Mouse (Mus musculus) forebrain, embryonic 16.5 days (tissue): ENCODE data around the gene Stk38l. TPM values are rescaled to one million over a fixed set of nuclear protein-coding genes. Genes with fewer than 3 reads are reported as not detected.
"Not testable (repeated sequence)": the region's sequence is repeated elsewhere in the genome, so short reads cannot be mapped to it uniquely, and the experiment has no call there.

Source experiments
- ATAC-seq: fragments of 200-750 bp; cut with Nextera tagmentation; 2 replicates; pipeline ENCODE4 v1.8.0; 2017; ENCODE audit warnings: mild to moderate bottlenecking, moderate library complexity
- H3K27ac ChIP-seq: fragments of 300-500 bp; sonication (generic); 2 replicates; pipeline ENCODE4 v1.5.1; 2014; ENCODE audit warnings: low read length, control low read depth
- H3K27me3 ChIP-seq: fragments of 300-500 bp; sonication (generic); replicated peaks from 2 replicates; pipeline ENCODE4 v1.6.1; 2014; ENCODE audit warnings: low read length; ENCODE audit not compliant: control insufficient read depth, insufficient read depth
- H3K36me3 ChIP-seq: fragments of 300-500 bp; sonication (generic); 2 replicates; pipeline ENCODE4 v1.6.1; 2014; ENCODE audit not compliant: control insufficient read depth, insufficient read depth
- H3K4me1 ChIP-seq: fragments of 300-500 bp; sonication (generic); replicated peaks from 2 replicates; pipeline ENCODE4 v1.6.1; 2014; ENCODE audit warnings: low read length; ENCODE audit not compliant: control insufficient read depth, insufficient read depth
- H3K4me2 ChIP-seq: fragments of 300-500 bp; sonication (generic); 2 replicates; pipeline ENCODE4 v1.6.1; 2014; ENCODE audit warnings: mild to moderate bottlenecking, low read length, control low read depth
- H3K4me3 ChIP-seq: fragments of 300-500 bp; sonication (generic); replicated peaks from 2 replicates; pipeline ENCODE4 v1.5.1; 2014; ENCODE audit warnings: mild to moderate bottlenecking, low read length, control low read depth
- H3K9ac ChIP-seq: fragments of 300-500 bp; sonication (generic); replicated peaks from 2 replicates; pipeline ENCODE4 v1.6.1; 2014; ENCODE audit warnings: low read depth, low read length, control low read depth
- H3K9me3 ChIP-seq: fragments of 300-500 bp; sonication (generic); 2 replicates; pipeline ENCODE4 v1.6.1; 2016; ENCODE audit warnings: low read length; ENCODE audit not compliant: control insufficient read depth
- WGBS: fragments of 180-500 bp; shearing (Covaris S2); extraction: QIAGEN DNeasy Blood & Tissue Kit; methylation state at CpG from one replicate; pipeline ENCODE4 v1.1.7; 2014; 5-methylcytosine and 5-hydroxymethylcytosine counted together
- polyA plus RNA-seq: library from polyadenylated mRNA; unstranded; fragments of >200 nt; fragmentation: Nextera tagmentation; extraction: Ambion mirVana; gene quantifications from 2 replicates; pipeline ENCODE4 v1.2.1, GENCODE M21; 2015

Stk38l gene
- polyA plus RNA-seq, 1 experiment from 2014 or later = 15.0 TPM

GRCm38 (mm10) chr6:146731692-146732091 lies 6.9 kb downstream of the Stk38l start:
- 51% methylated on average over 2 of the region's 2 CpGs for WGBS
- Histone ChIP-seq H3K9ac (no peak overlapping the region), H3K4me3 (no peak overlapping the region), H3K4me1 (peaks cover 4% of the 10 kb centered on the region; the same call in 1 of the 2 replicates), H3K27ac (no peak overlapping the region), H3K36me3 (no peaks in the 10 kb centered on the region), H3K27me3 (no peaks in the 10 kb centered on the region), H3K4me2 (no peak overlapping the region), H3K9me3 (no peaks in the 10 kb centered on the region)
- ATAC-seq = no peak

GRCm38 (mm10) chr6:146732232-146732631 lies 7.4 kb downstream of the Stk38l start:
- H3K27me3 ChIP-seq = no peaks in the 10 kb centered on the region
- no peak overlapping the region for H3K9ac ChIP-seq
- no peak overlapping the region for H3K4me2 ChIP-seq
- H3K36me3 ChIP-seq = no peaks in the 10 kb centered on the region
- H3K27ac ChIP-seq = no peak overlapping the region
- ATAC-seq = no peak
- no peaks in the 10 kb centered on the region for H3K9me3 ChIP-seq
- H3K4me3 ChIP-seq = no peak overlapping the region
- H3K4me1 ChIP-seq = peaks cover 4% of the 10 kb centered on the region; the same call in 1 of the 2 replicates
- WGBS = 57% methylated on average over 3 of the region's 3 CpGs

- Histone ChIP-seq H3K27ac (no peak overlapping the region), H3K9me3 (no peaks in the 10 kb centered on the region), H3K36me3 (no peaks in the 10 kb centered on the region), H3K27me3 (no peaks in the 10 kb centered on the region), H3K4me1 (peaks cover 4% of the 10 kb centered on the region; the same call in 1 of the 2 replicates), H3K9ac (no peak overlapping the region), H3K4me2 (no peak overlapping the region), H3K4me3 (no peak overlapping the region)
- WGBS = 24% methylated on average over 1 of the region's 1 CpGs
- no peak for ATAC-seq
These were observed 7.9 kb downstream of the Stk38l start for GRCm38 (mm10) chr6:146732676-146733075.

- 73% methylated on average over 1 of the region's 1 CpGs for WGBS
- no peak overlapping the region for H3K9ac ChIP-seq
These were observed 8.8 kb downstream of the Stk38l start for GRCm38 (mm10) chr6:146733554-146733953.

GRCm38 (mm10) chr6:146738889-146739288 lies 14.1 kb downstream of the Stk38l start:
- Histone ChIP-seq H3K9me3 (no peaks in the 10 kb centered on the region), H3K4me2 (no peak overlapping the region), H3K36me3 (no peaks in the 10 kb centered on the region), H3K4me3 (no peak overlapping the region), H3K9ac (no peak overlapping the region), H3K27ac (no peak overlapping the region), H3K4me1 (no peaks in the 10 kb centered on the region), H3K27me3 (no peaks in the 10 kb centered on the region)
- ATAC-seq = peak; percentile 67
- WGBS = 76% methylated on average over 1 of the region's 1 CpGs

More at GRCm38 (mm10) chr6:146733554-146733953, 8.8 kb downstream of the Stk38l start:
- no peaks in the 10 kb centered on the region for H3K9me3 ChIP-seq
- no peaks in the 10 kb centered on the region for H3K36me3 ChIP-seq
- no peak overlapping the region for H3K4me2 ChIP-seq
- H3K27me3 ChIP-seq = no peaks in the 10 kb centered on the region
- H3K4me3 ChIP-seq = no peak overlapping the region
- no peak overlapping the region for H3K27ac ChIP-seq
- H3K4me1 ChIP-seq = peaks cover 4% of the 10 kb centered on the region; the same call in 1 of the 2 replicates
- ATAC-seq = no peak

- Histone ChIP-seq H3K9me3 (no peaks in the 10 kb centered on the region), H3K36me3 (no peaks in the 10 kb centered on the region), H3K9ac (no peak overlapping the region), H3K4me3 (no peak overlapping the region), H3K4me1 (no peaks in the 10 kb centered on the region), H3K27me3 (no peaks in the 10 kb centered on the region), H3K27ac (no peak overlapping the region), H3K4me2 (no peak overlapping the region)
- no peak for ATAC-seq
These were observed 15.9 kb downstream of the Stk38l start for GRCm38 (mm10) chr6:146740724-146741123.

- WGBS = 84% methylated on average over 5 of the region's 5 CpGs
- H3K4me2 ChIP-seq = no peak overlapping the region
- no peak overlapping the region for H3K4me3 ChIP-seq
- no peaks in the 10 kb centered on the region for H3K27me3 ChIP-seq
- peaks cover 5% of the 10 kb centered on the region for H3K4me1 ChIP-seq
- H3K36me3 ChIP-seq = no peaks in the 10 kb centered on the region
- H3K9me3 ChIP-seq = no peaks in the 10 kb centered on the region
- no peak for ATAC-seq
- H3K9ac ChIP-seq = no peak overlapping the region
- no peak overlapping the region for H3K27ac ChIP-seq
These were observed 17.3 kb downstream of the Stk38l start for GRCm38 (mm10) chr6:146741986-146742635.

- H3K4me1 ChIP-seq, H3K27ac ChIP-seq, ATAC-seq, H3K4me2 ChIP-seq, H3K9me3 ChIP-seq, H3K36me3 ChIP-seq, H3K9ac ChIP-seq, H3K4me3 ChIP-seq, H3K27me3 ChIP-seq: not testable (repeated sequence)
- WGBS = 93% methylated on average over 7 of the region's 7 CpGs
These were observed 19.5 kb downstream of the Stk38l start for GRCm38 (mm10) chr6:146744266-146744665.

GRCm38 (mm10) chr6:146745180-146745579 lies 20.4 kb downstream of the Stk38l start:
- H3K9ac ChIP-seq = no peak overlapping the region

GRCm38 (mm10) chr6:146746577-146746976 lies 21.8 kb downstream of the Stk38l start:
- no peaks in the 10 kb centered on the region for H3K9me3 ChIP-seq
- H3K4me3 ChIP-seq = no peak overlapping the region
- 62% methylated on average over 5 of the region's 5 CpGs for WGBS
- no peaks in the 10 kb centered on the region for H3K27me3 ChIP-seq
- peaks cover 5% of the 10 kb centered on the region for H3K4me1 ChIP-seq
- ATAC-seq = no peak
- H3K36me3 ChIP-seq = no peaks in the 10 kb centered on the region
- H3K27ac ChIP-seq = no peak overlapping the region
- H3K4me2 ChIP-seq = no peak overlapping the region
- no peak overlapping the region for H3K9ac ChIP-seq

More at GRCm38 (mm10) chr6:146745180-146745579, 20.4 kb downstream of the Stk38l start:
- Histone ChIP-seq H3K27me3 (no peaks in the 10 kb centered on the region), H3K4me3 (no peak overlapping the region), H3K4me2 (no peak overlapping the region), H3K36me3 (no peaks in the 10 kb centered on the region), H3K27ac (no peak overlapping the region), H3K4me1 (peaks cover 5% of the 10 kb centered on the region), H3K9me3 (no peaks in the 10 kb centered on the region)
- 96% methylated on average over 1 of the region's 1 CpGs for WGBS
- ATAC-seq = no peak
